Mouse (Mus musculus): ENCODE results near the gene Sult5a1.
"Not testable (repeated sequence)": the region's sequence is repeated elsewhere in the genome, so short reads cannot be mapped to it uniquely, and the experiment has no call there.

Sult5a1 gene

DNA sequence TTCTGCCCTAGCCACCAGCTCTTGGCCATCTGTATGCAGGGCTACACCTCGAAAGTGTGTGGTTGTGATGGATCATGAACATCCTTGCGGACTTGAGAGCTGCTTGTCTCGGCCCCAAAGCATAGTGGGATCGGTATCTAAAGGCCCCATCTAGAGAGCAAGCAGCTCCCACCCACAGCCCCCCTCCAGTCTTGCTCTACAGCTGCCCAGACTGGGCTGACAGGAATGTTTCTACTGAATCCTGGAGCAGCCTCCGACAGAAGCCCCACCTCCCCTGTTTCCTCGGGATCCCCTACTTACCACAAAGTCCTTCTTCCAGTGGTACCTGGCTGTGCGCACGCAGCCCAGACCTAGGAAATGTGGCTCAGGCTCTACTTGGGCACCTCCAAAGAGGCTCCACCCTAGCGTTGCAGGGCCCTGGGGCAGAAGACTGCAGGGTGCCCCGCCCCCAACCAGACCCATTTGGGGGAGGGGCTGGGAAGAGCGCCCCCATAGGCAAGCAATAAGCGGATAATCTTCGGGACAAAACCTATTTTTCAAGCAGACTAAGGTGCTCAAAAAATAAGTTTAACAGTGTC is at the start of gene Sult5a1:
TSS of gene Sult5a1 (minus strand) at position 428 of the 578 bp plus-strand sequence.
- no peak for DNase-seq

- DNase-seq: no peak
These were observed 45.5 kb upstream of the Sult5a1 start for GRCm38 (mm10) chr8:123203571-123203970.

GRCm38 (mm10) chr8:123202288-123202687 is 44.2 kb upstream of the Sult5a1 start:
- peak; percentile 34 to 60 for DNase-seq

DNA sequence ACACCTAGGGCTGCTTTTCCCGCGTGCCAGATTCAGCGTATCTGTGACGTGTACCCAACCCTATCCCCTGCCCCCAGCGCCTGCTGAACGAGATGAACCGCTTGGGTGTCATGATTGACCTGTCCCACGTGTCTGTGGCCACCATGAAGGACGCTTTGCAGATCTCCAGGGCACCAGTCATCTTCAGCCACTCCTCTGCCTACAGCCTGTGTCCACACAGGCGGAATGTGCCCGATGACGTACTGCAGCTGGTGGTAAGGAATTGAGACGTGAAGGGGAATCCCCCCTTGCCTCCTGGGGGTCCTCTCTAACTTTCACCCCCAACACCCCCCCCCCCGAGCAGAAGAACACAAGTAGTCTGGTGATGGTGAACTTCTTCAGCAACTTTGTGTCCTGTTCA is 41.7 kb upstream of the Sult5a1 start:
- DNase-seq: no peak

DNA sequence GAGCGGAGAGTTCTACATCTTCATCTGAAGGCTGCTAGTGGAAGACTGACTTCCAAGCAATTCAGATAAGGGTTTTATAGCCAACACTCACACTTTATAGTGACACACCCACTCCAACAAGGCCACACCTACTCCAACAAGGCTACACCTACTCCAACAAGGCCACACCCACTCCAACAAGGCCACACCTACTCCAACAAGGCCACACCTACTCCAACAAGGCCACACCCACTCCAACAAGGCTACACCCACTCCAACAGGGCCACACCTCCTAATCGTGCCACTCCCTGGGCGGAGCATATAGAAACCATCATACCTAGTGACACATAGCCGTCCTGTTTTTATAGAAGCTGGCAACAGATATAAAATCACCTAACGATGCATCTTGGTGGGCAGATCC is 38.9 kb upstream of the Sult5a1 start:
- not testable (repeated sequence) for DNase-seq

DNA sequence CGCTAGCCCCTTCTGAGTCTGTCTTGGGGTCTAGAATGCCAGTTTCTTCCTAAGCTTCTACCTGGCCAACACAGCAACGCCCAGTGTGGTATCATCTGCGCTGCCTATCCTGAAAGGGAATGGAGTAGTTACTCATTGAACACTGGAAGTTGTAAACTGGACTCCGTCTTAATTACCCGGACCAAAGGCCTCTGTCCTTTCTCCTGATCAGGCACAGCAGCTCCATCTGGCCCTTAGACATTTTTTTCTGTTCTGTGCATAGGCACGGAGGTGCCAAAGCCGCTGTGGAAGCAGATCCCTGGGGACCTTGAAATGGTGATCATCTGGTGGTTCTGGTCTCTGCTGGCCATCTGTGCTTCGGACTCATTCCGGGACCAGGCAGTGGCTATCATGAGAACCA is 35.7 kb upstream of the Sult5a1 start:
- no peak for DNase-seq

- DNase-seq: no peak
These were observed 33.8 kb upstream of the Sult5a1 start for GRCm38 (mm10) chr8:123191908-123192307.

GRCm38 (mm10) chr8:123190678-123191077 is 32.6 kb upstream of the Sult5a1 start:
- DNase-seq: peak; percentile 65 to 70

DNA sequence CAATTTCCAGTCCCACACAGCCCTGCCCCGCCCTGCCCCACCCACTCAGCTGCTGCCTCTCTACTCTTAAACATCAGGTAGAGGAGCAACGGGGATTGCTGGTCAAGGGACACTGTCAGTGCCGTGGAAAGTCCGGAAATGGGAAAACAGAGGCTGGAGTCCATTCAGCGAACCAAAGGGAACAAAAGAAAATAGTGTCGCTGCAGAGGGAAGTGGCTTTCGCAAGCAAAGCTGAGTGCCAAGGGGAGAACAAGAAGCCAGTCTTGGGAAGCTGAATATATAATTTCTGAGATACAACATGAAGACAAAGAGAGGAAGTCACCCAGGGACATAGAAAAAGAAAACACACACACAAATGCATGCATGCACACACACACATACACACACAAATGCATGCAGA is 30.7 kb upstream of the Sult5a1 start:
- no peak for DNase-seq

DNA sequence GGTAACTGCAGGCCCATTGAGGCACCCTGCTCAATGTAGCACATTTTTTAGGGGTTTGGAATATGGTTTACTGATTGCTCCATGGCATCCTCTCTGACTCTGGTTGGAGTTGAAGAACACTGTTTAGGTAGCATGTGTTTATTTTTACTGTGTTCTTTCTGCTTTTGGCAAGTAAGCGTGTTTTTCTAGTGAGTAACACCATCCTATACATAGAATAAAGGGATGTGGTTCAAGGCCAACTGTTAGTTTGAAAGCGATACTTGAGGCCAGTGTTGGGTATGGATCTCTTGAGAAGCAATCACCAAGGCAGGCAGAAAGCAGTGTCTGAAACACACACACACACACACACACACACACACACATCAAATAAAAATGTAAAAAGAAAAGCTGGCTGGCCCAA is 29.9 kb upstream of the Sult5a1 start:
- no peak for DNase-seq

DNA sequence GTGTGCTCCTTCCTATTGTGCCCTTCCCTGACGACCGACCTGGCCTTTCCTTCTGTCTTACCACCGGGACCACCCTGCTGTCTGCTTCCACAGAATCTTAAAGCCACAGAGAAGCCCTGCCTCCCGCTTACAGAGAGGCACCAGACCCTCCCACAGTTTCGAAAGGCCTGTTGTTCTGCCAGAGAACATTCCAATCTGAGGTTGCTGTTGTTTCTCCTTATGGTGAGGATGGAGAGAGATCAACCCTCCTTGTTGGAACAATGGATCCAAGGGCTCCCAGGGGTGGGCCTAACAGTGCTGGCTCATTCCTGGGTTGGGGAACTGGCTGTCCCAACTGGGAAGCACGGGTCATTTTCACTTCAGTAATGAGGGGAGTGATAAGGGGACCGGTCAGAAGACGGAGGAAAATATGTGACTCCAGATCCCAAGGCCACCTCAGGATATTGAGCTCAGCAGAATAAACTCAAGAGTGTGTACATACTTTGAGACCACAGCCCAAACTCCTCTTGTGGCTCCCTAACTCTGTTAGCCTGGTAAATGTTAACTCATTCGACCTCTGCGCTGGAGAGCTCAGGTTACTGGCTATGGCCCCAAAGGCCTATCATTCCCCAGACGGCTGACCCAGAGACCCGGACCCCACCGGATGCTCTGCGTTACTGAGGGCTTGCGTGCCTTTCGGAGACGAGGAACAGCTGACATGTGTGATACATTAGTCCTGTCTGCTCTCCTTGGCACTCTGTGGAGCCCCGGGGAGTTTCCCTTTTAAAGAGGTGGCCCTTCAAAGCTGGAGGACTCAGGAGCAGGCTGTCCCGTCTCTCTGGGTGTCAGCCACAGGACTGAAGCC is 27.7 kb upstream of the Sult5a1 start, which contains the start of gene Dpep1:
TSS of gene Dpep1 (plus strand) at position 677 of the 844 bp plus-strand sequence.
- peak; percentile 58 to 79 for DNase-seq

DNA sequence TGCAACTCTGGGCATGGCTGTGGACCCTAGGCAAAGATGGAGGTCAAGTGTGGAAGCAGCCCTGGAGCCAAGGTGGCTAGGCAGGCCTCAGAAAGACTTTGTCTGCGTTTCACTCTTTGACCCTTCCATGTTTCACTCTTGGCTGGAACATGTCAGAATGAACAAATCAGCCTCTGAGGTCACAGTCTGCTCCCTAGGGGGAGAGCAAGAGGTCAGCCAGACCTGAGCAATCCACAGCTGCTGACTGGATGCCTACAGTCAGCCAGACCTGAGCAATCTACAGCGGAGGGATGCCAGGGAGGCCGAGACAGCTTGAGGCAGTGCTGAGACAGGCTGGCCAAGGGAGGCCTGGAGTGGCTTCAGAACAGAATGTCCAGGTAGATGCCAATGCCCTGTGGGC is 23.3 kb upstream of the Sult5a1 start:
- DNase-seq: peak; percentile 31 to 52

DNA sequence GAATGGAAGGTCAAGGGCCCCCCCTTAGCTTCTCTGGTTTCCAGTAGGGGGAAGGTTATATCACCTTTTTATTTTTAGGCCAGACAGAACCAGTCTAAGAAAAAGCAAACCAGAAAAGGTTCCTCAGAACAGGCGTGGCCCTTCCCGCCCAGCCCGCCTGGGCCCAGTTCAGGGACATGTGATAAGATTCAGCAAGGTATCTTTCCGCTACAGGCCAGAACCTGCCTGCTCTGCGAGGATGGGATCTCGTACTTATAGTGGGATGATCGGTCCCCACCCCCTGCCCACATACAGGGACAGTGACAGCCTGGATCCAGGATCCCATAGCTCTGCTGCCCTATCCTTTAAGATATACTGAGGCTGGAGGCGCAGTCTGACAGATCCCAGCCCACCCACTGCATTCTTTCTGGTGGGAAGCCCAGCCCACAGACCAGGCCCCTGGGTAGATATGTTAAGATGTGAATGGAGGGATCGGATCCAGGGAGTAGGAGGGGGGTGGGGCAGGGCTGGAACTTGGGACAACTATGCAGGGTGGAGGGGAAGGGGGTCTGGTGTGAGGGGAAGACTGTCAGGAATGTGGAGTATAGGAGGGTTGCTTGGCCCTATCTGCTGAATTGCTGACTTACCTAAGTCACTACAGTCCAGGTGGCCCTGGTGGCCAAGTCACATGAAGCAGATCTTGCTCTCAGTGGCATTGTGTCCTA is 1.9 kb downstream of the Sult5a1 start:
- no peak for DNase-seq

- DNase-seq: peak; percentile 33 to 36
These were observed 2.9 kb downstream of the Sult5a1 start for GRCm38 (mm10) chr8:123155177-123155576.

DNA sequence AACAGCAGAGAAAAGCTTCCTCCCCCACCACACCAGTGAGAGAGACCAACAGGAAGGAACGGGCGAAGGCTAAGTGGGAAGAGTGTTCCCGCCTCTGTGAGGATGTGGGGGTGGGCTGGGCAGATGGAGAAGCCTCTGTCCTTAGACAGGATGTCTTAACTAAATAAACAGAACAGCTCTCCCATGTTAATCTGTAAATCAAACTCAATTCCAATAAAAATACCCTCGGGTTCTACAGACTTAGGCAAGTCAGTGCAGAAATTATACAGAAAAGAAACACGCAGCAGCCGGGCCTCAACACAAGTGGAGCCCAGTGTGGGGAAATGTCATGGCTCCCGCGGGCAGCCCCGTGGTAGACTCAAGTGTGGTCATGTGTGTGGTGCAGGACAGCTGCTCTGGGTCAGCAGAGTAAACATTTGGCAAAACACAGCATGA is 7.4 kb downstream of the Sult5a1 start:
- peak; percentile 39 to 58 for DNase-seq

DNA sequence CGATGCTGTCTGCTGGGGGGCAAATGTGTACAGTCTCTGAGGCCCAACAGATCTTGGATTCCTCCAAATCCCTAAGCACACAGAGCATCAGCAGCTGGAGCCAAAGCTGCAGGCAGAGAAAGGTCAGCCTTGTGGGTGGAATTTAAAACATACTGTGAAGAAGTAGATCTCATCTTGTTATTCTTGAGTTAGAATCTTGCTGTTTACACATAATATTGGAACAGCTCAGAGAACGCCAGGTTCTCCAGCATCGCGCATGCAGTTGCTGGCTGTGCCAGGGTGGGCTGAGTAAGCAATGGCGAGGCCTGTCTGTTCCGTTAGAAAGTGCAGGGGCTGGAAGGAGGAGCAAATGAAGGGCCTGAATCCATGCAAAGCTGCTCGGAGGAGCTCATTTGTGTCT is 11.7 kb downstream of the Sult5a1 start:
- peak in 1 of 2 experiments; percentile 34 for DNase-seq

DNA sequence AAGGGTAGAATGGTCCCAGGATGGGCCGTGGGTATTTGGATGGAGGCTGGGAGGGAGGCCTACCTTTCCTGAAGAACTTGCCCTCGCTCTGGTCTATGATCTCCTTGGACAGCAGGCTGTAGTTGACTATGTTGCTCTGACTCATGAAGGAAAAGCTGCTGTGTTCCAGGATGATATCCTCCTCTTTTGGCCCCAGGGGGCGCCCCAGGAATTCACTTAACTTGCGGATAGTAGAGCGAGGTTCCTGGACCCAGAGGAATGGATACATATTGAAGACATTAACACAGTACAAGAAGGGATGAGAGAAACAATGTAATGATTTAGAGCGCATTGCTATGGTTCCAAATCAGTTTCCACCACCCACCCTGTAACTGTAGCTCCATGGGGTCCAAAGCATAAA is 12.8 kb downstream of the Sult5a1 start:
- peak; percentile 31 to 55 for DNase-seq

DNA sequence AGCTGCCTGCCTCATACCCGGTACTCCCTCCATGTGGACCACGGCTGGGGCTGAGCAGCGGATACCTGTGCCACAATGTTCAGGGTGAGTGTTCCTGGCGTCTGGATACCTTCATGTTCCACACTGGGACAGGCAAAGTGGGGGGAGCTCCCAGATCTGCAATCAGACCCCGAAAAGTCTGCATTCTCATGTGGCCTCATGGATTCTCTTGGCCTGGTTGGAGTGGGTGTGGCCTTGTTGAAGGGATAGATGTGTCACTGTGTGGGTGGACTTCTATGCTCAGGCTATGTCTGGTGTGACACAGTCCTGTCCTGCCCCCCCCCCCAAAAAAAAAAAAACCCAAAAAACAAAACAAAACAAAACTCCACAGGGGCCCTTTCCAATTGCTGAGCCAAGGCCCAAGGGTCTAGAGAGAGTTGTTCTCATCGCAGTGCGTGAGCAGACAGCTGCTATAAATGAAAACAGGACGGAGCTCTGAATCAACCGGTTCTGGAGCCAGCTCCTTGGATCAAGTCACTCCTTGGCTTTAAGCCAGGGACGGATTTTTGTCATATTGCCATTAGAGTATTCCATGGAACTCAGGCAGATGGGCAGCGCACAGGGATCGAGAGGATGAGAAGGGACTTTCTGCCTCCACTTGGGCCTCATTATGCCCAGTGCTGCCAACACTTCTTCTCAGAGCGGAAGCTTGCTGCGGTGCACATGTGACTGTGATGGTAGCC is 16.2 kb downstream of the Sult5a1 start:
- peak; percentile 60 to 83 for DNase-seq

DNA sequence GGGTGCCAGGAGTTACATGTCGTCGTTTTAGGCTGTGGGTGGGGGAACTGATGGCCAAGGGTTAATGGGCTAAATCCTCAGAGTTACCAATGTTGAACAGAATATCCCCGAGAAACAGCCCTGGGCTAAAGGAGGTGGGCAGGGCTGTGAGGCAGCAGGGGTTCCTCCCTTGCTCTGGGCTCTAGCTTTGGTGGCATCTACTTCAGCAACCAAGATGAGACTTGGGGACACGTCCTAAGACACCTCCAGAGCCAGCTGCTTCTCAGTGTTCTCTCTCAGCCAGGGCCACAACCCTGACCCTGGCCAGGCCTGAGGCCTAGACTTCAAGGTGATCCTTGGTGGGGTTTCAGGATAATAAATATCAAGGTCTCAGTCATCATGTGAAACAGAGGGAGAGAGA is 19.4 kb downstream of the Sult5a1 start:
- DNase-seq: no peak

DNA sequence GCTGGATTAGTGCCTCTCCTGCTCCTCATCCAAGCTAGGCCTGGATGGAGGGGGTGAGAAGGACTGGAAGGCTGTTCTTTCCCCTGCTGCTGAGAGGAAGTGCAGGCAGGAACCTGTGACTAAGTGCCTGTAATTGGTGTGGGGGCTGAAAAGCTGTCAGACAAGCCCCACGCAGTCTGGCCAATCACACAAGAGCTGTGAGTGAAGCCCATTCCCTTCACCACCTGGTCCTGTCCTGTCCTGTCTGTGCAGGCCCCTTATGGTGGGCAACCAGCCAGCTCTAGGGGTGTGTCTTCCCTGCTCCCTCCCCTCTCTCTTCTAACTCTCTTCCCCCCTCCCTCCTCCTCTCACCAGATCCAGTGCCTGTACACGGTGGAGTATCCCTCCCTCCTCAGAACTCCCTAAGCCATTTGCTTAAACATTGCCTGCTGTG is 20.5 kb downstream of the Sult5a1 start:
- DNase-seq: no peak

DNA sequence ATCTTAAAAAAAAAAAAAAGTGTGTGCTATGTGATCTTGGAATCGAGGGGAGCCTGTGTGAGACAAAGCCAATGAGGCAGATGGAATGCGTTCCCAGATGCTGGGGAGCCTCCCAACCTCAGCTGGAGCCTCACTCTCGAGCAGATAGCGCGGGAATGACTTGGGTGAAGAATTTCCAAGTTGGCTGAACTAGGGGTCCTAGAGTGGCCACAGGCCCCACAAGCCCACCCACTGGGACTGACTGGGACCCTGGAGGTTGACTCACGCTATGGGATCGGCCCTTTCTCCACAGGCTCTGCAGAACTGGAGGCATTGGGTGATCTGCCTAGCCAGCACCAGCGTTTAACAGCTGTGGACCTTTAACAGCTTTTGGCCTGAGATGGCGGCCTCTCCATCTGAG is 21.8 kb downstream of the Sult5a1 start:
- DNase-seq: no peak

DNA sequence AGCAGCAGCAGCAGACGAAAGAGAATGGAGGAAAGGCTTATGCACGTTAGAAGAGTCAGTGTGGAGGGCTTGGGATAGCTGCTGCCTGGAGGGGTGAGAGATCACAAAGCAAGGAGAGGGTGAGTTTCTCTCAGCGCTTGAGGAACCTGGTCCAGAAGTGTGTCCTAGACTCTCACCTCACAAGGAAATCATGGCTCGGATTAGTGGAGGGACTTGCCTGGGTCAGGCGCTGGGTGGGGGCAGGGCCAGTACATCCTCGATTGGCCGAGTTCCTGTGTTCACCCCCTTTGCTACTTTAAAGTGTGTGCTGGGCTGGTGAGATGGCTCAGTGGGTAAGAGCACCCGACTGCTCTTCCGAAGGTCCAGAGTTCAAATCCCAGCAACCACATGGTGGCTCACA is 22.3 kb downstream of the Sult5a1 start:
- DNase-seq: no peak

DNA sequence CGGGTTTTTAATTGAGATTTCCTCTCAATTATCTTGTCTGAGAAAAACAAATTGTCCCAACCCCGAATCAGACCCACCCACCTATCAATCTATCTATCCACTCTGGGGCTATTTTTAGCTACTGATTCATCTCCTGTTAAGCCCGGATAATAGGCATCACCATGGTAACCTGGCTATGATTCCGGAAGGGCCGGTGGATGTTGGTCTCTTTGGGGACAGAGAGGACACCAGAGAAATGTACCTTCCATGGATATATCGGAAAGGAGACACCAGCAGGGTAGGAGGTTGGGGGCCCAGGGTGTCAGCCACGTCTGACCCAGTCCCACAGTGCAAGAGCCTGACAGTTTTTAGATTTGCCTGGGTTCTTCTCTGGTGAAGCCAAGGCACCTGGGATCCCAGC is 22.7 kb downstream of the Sult5a1 start:
- DNase-seq: no peak
